Comparison of ENCODE assay signal across 15 mouse cellular contexts in genomic region chr2:113845081-113845480, GRCm38 (mm10). TPM values are rescaled to one million over a fixed set of nuclear protein-coding genes. Genes with fewer than 3 reads are reported as not detected.
"Had no signal": no experiment of that assay in that cellular context is flagged by ENCODE, and none has a peak within 500 bp of the region (broad histone marks: within the 10 kb centered on the region; RNA-seq: fewer than 3 reads in every experiment).

No protein-coding gene starts in this region.

- H3K27ac ChIP-seq: liver, embryonic 13.5 days; macrophage; midbrain, embryonic 13.5 days; midbrain, embryonic 15.5 days; neural tube, embryonic 12.5 days; stomach, embryonic 15.5 days; stomach, postnatal 0 days had no signal

- ATAC-seq: midbrain, embryonic 13.5 days; midbrain, embryonic 15.5 days had no signal

- H3K36me3 ChIP-seq: midbrain, embryonic 15.5 days had no signal

- H3K27me3 ChIP-seq: liver, embryonic 13.5 days; megakaryocyte, embryonic 14.5 days; midbrain, embryonic 13.5 days; midbrain, embryonic 15.5 days; neural tube, embryonic 12.5 days; stomach, embryonic 15.5 days had no signal

- H3K4me2 ChIP-seq: midbrain, embryonic 11.5 days; midbrain, embryonic 13.5 days; midbrain, embryonic 15.5 days; neural tube, embryonic 12.5 days had no signal

- H3K9me3 ChIP-seq: liver, embryonic 13.5 days; megakaryocyte, embryonic 14.5 days; midbrain, embryonic 13.5 days; midbrain, embryonic 15.5 days; neural tube, embryonic 12.5 days; stomach, embryonic 15.5 days had no signal

- DNase-seq: liver; liver, embryonic 13.5 days; lung, postnatal 36 days; right cerebral cortex, postnatal 14 days; thymus, adult 2 months; thymus, postnatal 25 days; thymus, postnatal 4 days had no signal

- H3K4me3 ChIP-seq: megakaryocyte, embryonic 14.5 days; midbrain, embryonic 13.5 days; midbrain, embryonic 15.5 days; neural tube, embryonic 12.5 days; stomach, embryonic 15.5 days had no signal

- H3K9ac ChIP-seq: midbrain, embryonic 13.5 days; midbrain, embryonic 15.5 days; neural tube, embryonic 12.5 days; stomach, embryonic 15.5 days had no signal

RNA-seq across cellular contexts. Expression of gene Scg5, which starts 16.2 kb away (rescaled TPM):
- polyA plus RNA-seq: macrophage had no signal
